Mouse (Mus musculus): Measurements from ENCODE around the gene Gm5662.
"Not testable (repeated sequence)": the region's sequence is repeated elsewhere in the genome, so short reads cannot be mapped to it uniquely, and the experiment has no call there.

Gm5662 gene

DNA sequence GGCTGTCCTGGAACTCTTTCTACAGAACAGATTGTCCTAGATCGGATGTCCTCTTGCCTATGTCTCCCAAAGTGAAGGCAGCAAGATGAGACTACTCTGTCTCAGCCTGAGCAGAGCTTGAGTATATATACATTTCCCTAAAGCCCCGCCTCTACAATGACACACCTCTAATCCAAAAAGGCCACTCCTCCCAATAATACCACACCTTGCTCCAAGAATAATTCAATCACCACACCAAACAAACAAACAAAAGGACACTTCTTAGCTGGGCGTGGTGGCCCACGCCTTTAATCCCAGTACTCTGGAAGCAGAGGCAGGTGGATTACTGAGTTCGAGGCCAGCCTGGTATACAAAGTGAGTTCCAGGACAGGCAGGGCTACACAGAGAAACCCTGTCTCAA is at the start of gene Gm5662:
TSS of gene Gm5662 (minus strand) at position 101 of the 400 bp plus-strand sequence.
- TF ChIP-seq GATA4 (IDR thresholded peaks at IDR 0.05; ENCODE audit: insufficient replicate concordance, low read length) = not testable (repeated sequence)

DNA sequence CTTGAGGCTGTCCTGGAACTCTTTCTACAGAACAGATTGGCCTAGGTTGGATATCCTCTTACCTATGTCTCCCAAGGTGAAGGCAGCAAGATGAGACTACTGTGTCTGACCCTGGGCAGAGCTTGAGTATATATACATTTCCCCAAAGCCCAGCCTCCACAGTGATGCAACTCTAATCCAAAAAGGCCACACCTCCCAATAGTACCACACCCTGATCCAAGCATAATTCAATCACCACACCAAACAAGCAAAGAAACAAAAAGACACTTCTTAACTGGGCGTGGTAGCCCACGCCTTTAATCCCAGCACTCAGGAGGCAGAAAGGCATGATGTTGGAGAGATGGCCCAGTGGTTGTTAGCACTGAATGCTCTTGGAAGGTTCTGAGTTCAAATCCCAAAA is 49.6 kb upstream of the Gm5662 start, which contains the start of gene Gm5039:
TSS of gene Gm5039 (minus strand) at position 101 of the 400 bp plus-strand sequence.
- not testable (repeated sequence) for TF ChIP-seq GATA4 (IDR thresholded peaks at IDR 0.05; ENCODE audit: insufficient replicate concordance, low read length)

DNA sequence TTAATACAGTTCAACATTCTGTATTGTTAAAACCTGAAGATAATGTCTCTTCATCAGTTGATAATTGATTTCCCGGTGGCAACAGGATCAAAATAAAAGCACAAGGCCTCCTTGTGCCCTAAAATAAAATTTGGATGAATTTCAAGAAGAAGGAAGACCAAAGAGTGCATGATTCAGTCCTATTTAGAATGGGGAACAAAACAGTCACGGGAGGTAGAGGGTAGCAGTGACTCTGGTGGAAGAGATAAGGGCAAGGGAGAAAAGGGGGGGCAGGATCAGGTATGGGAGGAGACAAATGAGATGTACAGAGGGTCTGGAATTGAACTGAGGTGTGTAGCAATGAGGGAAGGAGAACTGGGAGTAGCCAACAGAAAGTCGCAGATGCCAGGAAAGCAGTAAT is 40.3 kb upstream of the Gm5662 start:
- no peak for TF ChIP-seq GATA4 (IDR thresholded peaks at IDR 0.05; ENCODE audit: insufficient replicate concordance, low read length)

DNA sequence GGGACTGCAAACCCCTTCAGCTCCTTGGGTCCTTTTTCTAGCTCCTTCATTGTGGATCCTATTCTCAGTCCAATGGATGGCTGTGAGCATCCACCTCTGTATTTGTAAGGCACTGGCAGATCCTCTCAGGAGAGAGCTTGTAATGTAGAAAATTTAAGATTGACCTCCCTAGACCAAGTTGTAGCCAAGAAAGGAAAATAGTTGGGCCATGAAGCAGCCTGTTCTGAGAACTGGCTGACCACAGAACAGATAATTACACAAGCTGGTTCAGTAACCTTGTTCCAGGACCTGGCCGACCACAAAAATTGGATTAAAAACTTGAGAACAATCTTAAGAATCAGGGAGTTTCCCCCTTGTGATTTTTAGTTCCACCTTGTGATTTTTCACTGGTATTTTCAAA is 17.1 kb downstream of the Gm5662 start:
- no peak for TF ChIP-seq GATA4 (IDR thresholded peaks at IDR 0.05; ENCODE audit: insufficient replicate concordance, low read length)

DNA sequence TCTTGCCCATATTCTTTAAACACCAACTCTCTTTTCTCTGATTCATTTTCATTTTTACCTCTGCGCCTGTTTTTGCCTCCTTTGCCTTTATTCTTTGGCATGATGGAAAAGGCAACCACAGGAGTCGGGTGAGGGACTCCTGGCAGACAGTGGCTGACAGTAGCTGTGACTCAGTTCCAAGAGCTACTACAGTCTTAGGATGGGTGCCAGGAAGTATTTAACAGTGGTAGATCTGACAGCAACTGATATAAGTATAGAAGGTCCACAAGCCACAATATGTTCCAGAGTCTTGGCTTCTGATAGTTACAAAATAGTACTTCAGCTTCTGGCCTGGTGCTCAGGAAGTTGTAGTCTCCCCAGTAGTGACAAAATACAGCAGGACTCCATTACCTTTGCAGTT is 24.3 kb downstream of the Gm5662 start, which contains the start of gene Gm8332:
TSS of gene Gm8332 (minus strand) at position 101 of the 400 bp plus-strand sequence.
- TF ChIP-seq GATA4 (IDR thresholded peaks at IDR 0.05; ENCODE audit: insufficient replicate concordance, low read length) = not testable (repeated sequence)
